Mouse (Mus musculus) liver, adult 2 months (tissue): ENCODE results near the gene Snai1.

ENCODE experiments used
- CTCF ChIP-seq: fragments of 200-500 bp; IDR thresholded peaks from 2 replicates; pipeline ENCODE4 v1.5.1; 2011; ENCODE audit warnings: low read depth, low read length, control low read depth
- POLR2A ChIP-seq: fragments of 200-500 bp; IDR thresholded peaks from 2 replicates; pipeline ENCODE4 v1.6.1; 2011; ENCODE audit warnings: low read length, control low read depth; ENCODE audit not compliant: insufficient read depth; ENCODE audit errors: extremely low read depth

DNA sequence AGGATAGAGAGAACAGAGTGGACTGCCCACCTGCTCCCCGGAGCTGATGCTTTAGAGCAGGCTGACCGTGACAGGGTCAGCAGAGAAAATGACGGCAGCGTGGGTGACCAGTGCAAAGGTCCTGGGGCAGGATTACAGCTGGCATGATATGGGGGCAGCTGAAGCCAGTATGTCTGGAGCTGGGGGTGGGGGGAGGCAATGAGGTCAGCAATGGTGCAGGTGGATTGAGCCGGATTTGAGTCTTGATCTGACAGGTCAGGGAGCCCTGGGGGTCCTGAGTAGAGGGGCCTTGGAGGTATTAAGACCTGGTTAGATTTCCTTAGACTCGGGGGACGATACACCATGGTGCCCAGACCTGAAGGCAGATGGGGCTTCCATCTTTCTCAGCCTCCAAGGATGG lies 37.6 kb downstream of the Snai1 start:
- TF ChIP-seq CTCF (no peak), POLR2A (no peak)
